Mouse (Mus musculus) lung, adult 2 months (tissue): Measurements from ENCODE around the gene Nfkb2.

Experiments
- CTCF ChIP-seq: fragments of 200-500 bp; IDR thresholded peaks from 2 replicates; pipeline ENCODE4 v1.5.1; 2011; ENCODE audit warnings: mild to moderate bottlenecking, low read length, control low read depth; ENCODE audit not compliant: insufficient read depth
- POLR2A ChIP-seq: fragments of 200-500 bp; IDR thresholded peaks from 2 replicates; pipeline ENCODE4 v1.6.1; 2011; ENCODE audit warnings: low read depth, mild to moderate bottlenecking, control low read depth, low read length, borderline replicate concordance; ENCODE audit errors: extremely low read depth

DNA sequence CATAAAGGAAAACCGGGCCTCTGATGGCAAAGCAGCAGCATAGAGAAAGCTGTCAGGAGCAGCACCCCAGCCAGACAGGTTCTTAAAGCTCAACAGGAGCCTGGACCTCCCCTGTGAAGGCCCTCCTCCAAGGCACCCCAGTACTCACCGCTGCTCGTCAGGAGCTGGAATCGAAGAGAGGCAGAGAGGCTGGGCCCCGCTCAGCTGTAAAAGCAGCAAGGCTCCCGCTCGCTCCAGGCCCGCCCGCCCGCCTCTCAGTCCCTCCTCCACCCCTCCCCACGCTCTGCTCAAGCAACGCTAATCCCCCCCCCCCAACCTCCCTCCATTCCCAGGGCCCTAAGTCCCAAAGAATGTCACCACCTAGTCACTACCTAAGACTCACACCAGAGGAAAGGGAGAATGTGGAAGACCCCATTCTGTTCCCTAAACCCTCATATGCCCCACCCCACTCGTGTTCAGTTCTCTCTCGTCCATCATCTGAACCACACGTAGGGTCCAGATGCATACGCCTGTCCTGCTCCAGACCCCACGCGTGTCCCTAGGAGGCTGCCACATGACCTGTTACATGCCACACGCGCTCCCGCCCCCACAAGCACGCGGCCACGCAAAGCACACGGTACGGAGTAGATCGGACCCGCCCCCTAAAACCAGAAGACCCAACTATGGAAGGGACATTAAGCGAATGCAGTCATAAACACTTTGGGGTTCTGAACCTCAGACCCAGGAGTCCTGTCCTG, 22.1 kb downstream of the Nfkb2 start:
- no peak for TF ChIP-seq POLR2A
- no peak for TF ChIP-seq CTCF
